Mouse (Mus musculus) testis, adult 2 months (tissue): ENCODE measurements at regions not wholly inside any gene's neighbourhood (a gene's known extent, or its start where the extent isn't known, plus 50 kb on each side); places are given as distances from the start of the nearest gene placed in this dataset.

Source experiments
- CTCF ChIP-seq: fragments of 200-500 bp; IDR thresholded peaks from 2 replicates; pipeline ENCODE4 v1.5.1; 2012; ENCODE audit warnings: low read depth, mild to moderate bottlenecking, inconsistent platforms, low read length, moderate library complexity; ENCODE audit not compliant: control insufficient read depth, insufficient read depth, insufficient replicate concordance
- POLR2A ChIP-seq: fragments of 200-500 bp; IDR thresholded peaks from 2 replicates; pipeline ENCODE4 v1.6.1; 2012; ENCODE audit warnings: low read depth, mild to moderate bottlenecking, inconsistent platforms, low read length, moderate library complexity; ENCODE audit not compliant: control insufficient read depth

GRCm38 (mm10) chr14:66475026-66475425 lies 466.0 kb upstream of the Gulo start:
- TF ChIP-seq CTCF (no peak), POLR2A (no peak)
